Mouse (Mus musculus): ENCODE measurements around the gene Enpp1. TPM values are rescaled to one million over a fixed set of nuclear protein-coding genes. Genes with fewer than 3 reads are reported as not detected.
A peak's percentile ranks its signal among the peaks of the same experiment; 100 is the strongest.

Enpp1 gene
- polyA plus RNA-seq, 1 experiment from 2014 or later, result 4.5 TPM

- Histone ChIP-seq H3K4me2 (replicated peaks; ENCODE audit: low read depth) (peak overlapping the region; percentile 36), H3K27ac (replicated peaks) (no peak overlapping the region), H3K36me3 (ENCODE audit: control insufficient read depth, insufficient read depth, low read length) (no peaks in the 10 kb centered on the region), H3K9me3 (ENCODE audit: control insufficient read depth, low read length) (no peaks in the 10 kb centered on the region), H3K27me3 (ENCODE audit: control insufficient read depth, insufficient read depth, low read length) (no peaks in the 10 kb centered on the region), H3K4me3 (ENCODE audit: low read depth, low read length) (no peak overlapping the region), H3K9ac (ENCODE audit: low read length) (no peak overlapping the region), H3K4me1 (replicated peaks; ENCODE audit: control insufficient read depth, insufficient read depth) (0 out of 2 replicates have a peak, but pooled peaks cover 2% of the 10 kb centered on the region)
- TF ChIP-seq CTCF (IDR thresholded peaks at IDR 0.05; ENCODE audit: low read depth), result peak; percentile 92
- TF ChIP-seq EP300 (optimal IDR thresholded peaks at IDR 0.05), result no peak
- DNase-seq (ENCODE audit: low spot score), result peak; percentile 78
- WGBS, result 21% methylated on average over 18 of the region's 18 CpGs
- ATAC-seq (ENCODE audit: low FRiP score, low TSS enrichment), result no peak
These were observed 81.4 kb downstream of the Enpp1 start for GRCm38 (mm10) chr10:24630469-24631081.

DNA sequence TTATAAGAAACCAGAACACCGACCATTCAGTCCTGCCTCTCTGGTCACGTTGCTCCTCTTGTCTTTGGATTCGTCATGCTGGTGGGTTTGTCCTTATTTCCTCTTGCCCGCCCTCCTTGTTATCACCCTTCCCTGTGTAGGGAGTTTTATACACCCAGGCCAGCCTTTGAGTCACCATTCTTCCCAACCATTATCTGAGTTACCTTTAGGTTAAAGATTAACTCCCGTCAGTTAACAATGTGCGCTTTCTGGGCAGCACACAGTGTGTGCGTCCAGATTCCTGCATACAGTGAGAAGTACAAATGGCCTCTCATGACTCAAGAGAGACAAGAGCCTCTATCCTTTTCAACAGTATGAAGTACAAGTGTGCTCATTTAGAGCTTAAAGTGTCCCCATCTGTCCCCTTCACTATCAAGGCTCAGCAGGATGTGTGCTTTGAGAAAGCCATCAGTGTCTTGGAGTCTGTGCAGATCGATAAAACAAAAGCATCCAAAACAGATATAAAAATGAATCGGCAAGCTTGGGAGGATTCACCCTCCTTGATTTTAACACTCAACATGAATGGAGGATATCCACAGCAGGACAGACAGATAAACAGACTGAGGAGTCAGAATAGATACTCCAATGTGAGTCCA, 82.8 kb downstream of the Enpp1 start:
- Histone ChIP-seq H3K27me3 (ENCODE audit: control insufficient read depth, insufficient read depth, low read length) (no peaks in the 10 kb centered on the region), H3K27ac (replicated peaks) (peak overlapping the region; percentile 88), H3K36me3 (ENCODE audit: control insufficient read depth, insufficient read depth, low read length) (no peaks in the 10 kb centered on the region), H3K9ac (ENCODE audit: low read length) (no peak overlapping the region), H3K4me3 (ENCODE audit: low read depth, low read length) (peak overlapping the region; percentile 8; the same call in 1 of the 2 replicates), H3K4me1 (replicated peaks; ENCODE audit: control insufficient read depth, insufficient read depth) (no peaks in the 10 kb centered on the region), H3K9me3 (ENCODE audit: control insufficient read depth, low read length) (no peaks in the 10 kb centered on the region), H3K4me2 (replicated peaks; ENCODE audit: low read depth) (peak overlapping the region; percentile 23; the same call in 1 of the 2 replicates)
- peak; percentile 96 for ATAC-seq (ENCODE audit: low FRiP score, low TSS enrichment)
- WGBS, result 48% methylated on average over 9 of the region's 9 CpGs
- DNase-seq (ENCODE audit: low spot score), result peak; percentile 71
- TF ChIP-seq CTCF (IDR thresholded peaks at IDR 0.05; ENCODE audit: low read depth), result no peak

- ATAC-seq (ENCODE audit: low FRiP score, low TSS enrichment) (peak; percentile 16; the same call in 1 of the 2 replicates), DNase-seq (ENCODE audit: low spot score) (peak; percentile 53)
- Histone ChIP-seq H3K4me3 (ENCODE audit: low read depth, low read length) (0 out of 2 replicates have a peak overlapping the region, but pooled peaks have one; percentile 8), H3K9me3 (ENCODE audit: control insufficient read depth, low read length) (no peaks in the 10 kb centered on the region), H3K9ac (ENCODE audit: low read length) (no peak overlapping the region; the same call in 1 of the 2 replicates), H3K4me1 (replicated peaks; ENCODE audit: control insufficient read depth, insufficient read depth) (no peaks in the 10 kb centered on the region), H3K36me3 (ENCODE audit: control insufficient read depth, insufficient read depth, low read length) (no peaks in the 10 kb centered on the region), H3K4me2 (replicated peaks; ENCODE audit: low read depth) (peak overlapping the region; percentile 23; the same call in 1 of the 2 replicates), H3K27me3 (ENCODE audit: control insufficient read depth, insufficient read depth, low read length) (no peaks in the 10 kb centered on the region), H3K27ac (replicated peaks) (peak overlapping the region; percentile 88)
- TF ChIP-seq EP300 (optimal IDR thresholded peaks at IDR 0.05) (no peak), CTCF (IDR thresholded peaks at IDR 0.05; ENCODE audit: low read depth) (no peak)
- WGBS, result 25% methylated on average over 9 of the region's 9 CpGs
These were observed 83.5 kb downstream of the Enpp1 start for GRCm38 (mm10) chr10:24628466-24628865.

DNA sequence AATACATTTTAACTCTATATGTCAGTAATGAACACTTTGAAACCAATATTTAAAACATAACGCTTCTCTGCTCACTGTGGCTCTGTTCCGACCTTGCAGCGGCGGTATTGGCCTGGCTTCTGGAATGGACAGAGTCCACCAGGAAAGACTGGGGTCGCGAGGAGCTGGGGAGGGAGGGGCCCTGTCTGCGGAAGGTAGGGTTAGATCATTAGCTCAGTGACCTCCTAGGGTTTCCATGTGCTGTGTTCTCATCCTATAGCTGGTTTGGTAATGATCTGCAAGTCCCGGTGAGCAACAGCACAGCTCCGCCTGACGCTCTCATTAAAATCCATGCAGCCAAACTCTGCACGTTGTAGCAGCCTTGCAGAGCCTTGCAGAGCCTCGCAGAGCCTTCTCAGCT, 84.7 kb downstream of the Enpp1 start:
- no peak overlapping the region for H3K27ac ChIP-seq (replicated peaks)
- TF ChIP-seq EP300 (optimal IDR thresholded peaks at IDR 0.05) (no peak), CTCF (IDR thresholded peaks at IDR 0.05; ENCODE audit: low read depth) (no peak)
- H3K36me3 ChIP-seq (ENCODE audit: control insufficient read depth, insufficient read depth, low read length), result no peaks in the 10 kb centered on the region
- H3K9me3 ChIP-seq (ENCODE audit: control insufficient read depth, low read length), result no peaks in the 10 kb centered on the region
- ATAC-seq (ENCODE audit: low FRiP score, low TSS enrichment), result no peak
- H3K27me3 ChIP-seq (ENCODE audit: control insufficient read depth, insufficient read depth, low read length), result no peaks in the 10 kb centered on the region
- no peaks in the 10 kb centered on the region for H3K4me1 ChIP-seq (replicated peaks; ENCODE audit: control insufficient read depth, insufficient read depth)
- no peak overlapping the region for H3K9ac ChIP-seq (ENCODE audit: low read length)
- DNase-seq (ENCODE audit: low spot score), result no peak
- H3K4me3 ChIP-seq (ENCODE audit: low read depth, low read length), result no peak overlapping the region
- 66% methylated on average over 12 of the region's 12 CpGs for WGBS
- H3K4me2 ChIP-seq (replicated peaks; ENCODE audit: low read depth), result no peak overlapping the region

GRCm38 (mm10) chr10:24625060-24625701, 86.8 kb downstream of the Enpp1 start:
- 32% methylated on average over 24 of the region's 24 CpGs for WGBS
- Histone ChIP-seq H3K9ac (ENCODE audit: low read length) (no peak overlapping the region), H3K9me3 (ENCODE audit: control insufficient read depth, low read length) (no peaks in the 10 kb centered on the region), H3K4me2 (replicated peaks; ENCODE audit: low read depth) (no peak overlapping the region), H3K36me3 (ENCODE audit: control insufficient read depth, insufficient read depth, low read length) (no peaks in the 10 kb centered on the region), H3K4me3 (ENCODE audit: low read depth, low read length) (no peak overlapping the region), H3K27ac (replicated peaks) (no peak overlapping the region), H3K27me3 (ENCODE audit: control insufficient read depth, insufficient read depth, low read length) (no peaks in the 10 kb centered on the region), H3K4me1 (replicated peaks; ENCODE audit: control insufficient read depth, insufficient read depth) (no peaks in the 10 kb centered on the region)
- ATAC-seq (ENCODE audit: low FRiP score, low TSS enrichment) (no peak; the same call in 1 of the 2 replicates), DNase-seq (ENCODE audit: low spot score) (peak; percentile 92)
- TF ChIP-seq CTCF (IDR thresholded peaks at IDR 0.05; ENCODE audit: low read depth) (peak; percentile 96), EP300 (optimal IDR thresholded peaks at IDR 0.05) (no peak)

Measured in stomach, postnatal 0 days (tissue).